Mouse (Mus musculus): Measurements from ENCODE around the gene Gm5580.
"Not testable (repeated sequence)": the region's sequence is repeated elsewhere in the genome, so short reads cannot be mapped to it uniquely, and the experiment has no call there.

GRCm38 (mm10) chr6:116550841-116551240 is at the start of gene Gm5580:
- not testable (repeated sequence) for TF ChIP-seq POLR2A (IDR thresholded peaks at IDR 0.05; ENCODE audit: insufficient read length, low read depth); MYOD1 (IDR thresholded peaks at IDR 0.05; ENCODE audit: control insufficient read depth in 1 of 3, insufficient read length in 2 of 3, low read depth in 2 of 3); CEBPB (IDR thresholded peaks at IDR 0.05; ENCODE audit: insufficient read depth, poor library complexity, severe bottlenecking); REST (IDR thresholded peaks at IDR 0.05; ENCODE audit: insufficient read depth, insufficient read length); MAX (IDR thresholded peaks at IDR 0.05; ENCODE audit: low read depth); MYOG (IDR thresholded peaks at IDR 0.05; ENCODE audit: control insufficient read depth in 1 of 3, insufficient read depth in 1 of 3, insufficient read length in 2 of 3, low read depth in 2 of 3); TCF3 (IDR thresholded peaks at IDR 0.05; ENCODE audit: insufficient read length, low read depth); E2F4 (IDR thresholded peaks at IDR 0.05; ENCODE audit: insufficient read depth); TCF12 (IDR thresholded peaks at IDR 0.05; ENCODE audit: insufficient read depth, poor library complexity, severe bottlenecking); USF1 (IDR thresholded peaks at IDR 0.05; ENCODE audit: low read depth)
